ENCODE assay signal across 12 mouse cellular contexts in the genomic region with DNA sequence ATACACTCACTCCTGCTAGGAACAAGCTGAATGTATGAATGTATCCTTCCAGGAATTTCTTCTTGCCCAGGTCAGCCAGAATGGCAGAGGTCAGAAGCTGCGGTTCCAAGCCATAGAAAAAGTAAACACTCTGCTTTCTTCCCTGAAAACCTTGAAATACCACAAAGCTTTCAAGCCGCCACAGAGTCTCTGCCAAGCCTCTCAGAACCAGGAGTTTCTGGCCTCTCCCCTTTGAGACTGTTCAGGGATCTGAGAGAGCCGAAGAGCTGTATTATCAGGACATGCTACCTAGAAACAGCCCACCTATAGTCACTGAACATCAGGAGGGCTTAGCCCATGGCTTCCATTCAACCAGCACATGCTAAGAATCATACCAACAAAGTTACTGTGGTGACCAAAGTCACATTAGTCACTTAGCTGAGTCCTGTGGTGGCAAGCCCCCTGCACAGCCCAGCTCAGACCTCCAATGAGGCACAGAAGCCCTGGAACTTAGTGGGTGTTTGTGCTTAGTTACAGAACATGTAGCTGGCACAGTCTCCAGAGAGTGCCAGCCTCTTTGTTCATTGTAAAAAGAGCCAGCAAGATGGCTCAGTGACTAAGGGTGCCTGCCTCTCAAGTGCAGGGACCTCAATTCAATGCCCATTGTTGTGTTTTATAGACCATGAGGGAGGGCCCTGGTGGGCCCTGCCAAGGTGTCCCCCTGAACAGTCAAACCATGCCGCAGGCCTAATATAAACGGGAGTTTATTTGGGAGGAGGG. TPM values are rescaled to one million over a fixed set of nuclear protein-coding genes. Genes with fewer than 3 reads are reported as not detected.
DNase-seq lines count a peak whose midpoint lies in the region; ATAC-seq and TF ChIP-seq lines count a peak whose summit lies in the region.
"Had no signal": no experiment of that assay in that cellular context is flagged by ENCODE, and none has a peak within 500 bp of the region (broad histone marks: within the 10 kb centered on the region; RNA-seq: fewer than 3 reads in every experiment).

No protein-coding gene starts in this region.

- no peak overlapping the region for H3K4me3 ChIP-seq in kidney, embryonic 15.5 days (replicated peaks)
- H3K4me3 ChIP-seq in kidney, adult 2 months (ENCODE audit: insufficient read depth, low read depth, low read length), result no peak overlapping the region
- no peak overlapping the region for H3K4me3 ChIP-seq in midbrain, embryonic 16.5 days (ENCODE audit: low read depth, low read length)

- H3K9ac ChIP-seq in kidney, embryonic 15.5 days, result no peak overlapping the region; the same call in 1 of the 2 replicates
- no peak overlapping the region for H3K9ac ChIP-seq in midbrain, embryonic 16.5 days (ENCODE audit: low read depth, low read length)

- ATAC-seq in kidney, embryonic 15.5 days (replicated peaks; ENCODE audit: low FRiP score), result 0 out of 2 replicates have a peak, but pooled peaks have one; percentile 22
- ATAC-seq in midbrain, embryonic 16.5 days, result peak; percentile 66; the same call in 1 of the 2 replicates
- no peak for ATAC-seq in megakaryocyte progenitor cell, adult 5-6 weeks (replicated peaks; ENCODE audit: poor library complexity)

- H3K9me3 ChIP-seq in kidney, embryonic 15.5 days (replicated peaks), result no peaks in the 10 kb centered on the region
- H3K9me3 ChIP-seq in midbrain, embryonic 16.5 days (replicated peaks; ENCODE audit: control insufficient read depth, low read length, poor library complexity, severe bottlenecking), result no peaks in the 10 kb centered on the region

- WGBS in kidney, embryonic 15.5 days, result 35% methylated on average over 5 of the region's 5 CpGs
- WGBS in kidney, adult 2 months, result 49% methylated on average over 5 of the region's 5 CpGs
- WGBS in midbrain, embryonic 16.5 days, result 47% methylated on average over 5 of the region's 5 CpGs

- no peaks in the 10 kb centered on the region for H3K27me3 ChIP-seq in kidney, embryonic 15.5 days
- no peaks in the 10 kb centered on the region for H3K27me3 ChIP-seq in kidney, adult 2 months (replicated peaks; ENCODE audit: control insufficient read depth, insufficient read depth, low read length)
- H3K27me3 ChIP-seq in midbrain, embryonic 16.5 days (ENCODE audit: control insufficient read depth, insufficient read depth, low read depth, low read length), result no peaks in the 10 kb centered on the region

- no peak overlapping the region for H3K4me2 ChIP-seq in kidney, embryonic 15.5 days
- no peak overlapping the region for H3K4me2 ChIP-seq in midbrain, embryonic 16.5 days (ENCODE audit: low read length)

- no peak for TF ChIP-seq CTCF in kidney, adult 2 months (conservative IDR thresholded peaks at IDR 0.05; ENCODE audit: insufficient read depth, insufficient read length, low read depth, low read length)

- no peaks in the 10 kb centered on the region for H3K36me3 ChIP-seq in kidney, embryonic 15.5 days
- H3K36me3 ChIP-seq in kidney, adult 2 months (ENCODE audit: control insufficient read depth, insufficient read depth, low read length), result no peaks in the 10 kb centered on the region
- H3K36me3 ChIP-seq in midbrain, embryonic 16.5 days (ENCODE audit: control insufficient read depth, insufficient read depth, low read length), result no peaks in the 10 kb centered on the region

- peak overlapping the region; percentile 69 for H3K27ac ChIP-seq in kidney, embryonic 15.5 days
- no peak overlapping the region for H3K27ac ChIP-seq in kidney, adult 2 months (ENCODE audit: insufficient read depth, low read depth, low read length)
- no peak overlapping the region for H3K27ac ChIP-seq in midbrain, embryonic 16.5 days (ENCODE audit: low read length)

- DNase-seq in kidney, adult 2 months, result no peak
- peak; percentile 24 for DNase-seq in brain, adult 2 months (ENCODE audit: low read depth, low spot score)
- peak; percentile 15 to 19 for DNase-seq in layer of hippocampus, postnatal 36 days
- DNase-seq in gastrocnemius, adult 8-10 months (ENCODE audit: low spot score in 2 of 2), result no peak
- no peak for DNase-seq in urinary bladder, adult 18-20 months (ENCODE audit: low spot score in 2 of 2)
- DNase-seq: embryo, embryonic 11 days; heart, postnatal 36 days; retina, postnatal 1 day; thymus, postnatal 14 days had no signal

- H3K4me1 ChIP-seq in kidney, embryonic 15.5 days, result peaks cover 33% of the 10 kb centered on the region
- H3K4me1 ChIP-seq in kidney, adult 2 months (ENCODE audit: control insufficient read depth, insufficient read depth, low read length), result peaks cover 4% of the 10 kb centered on the region; the same call in 1 of the 2 replicates
- H3K4me1 ChIP-seq in midbrain, embryonic 16.5 days (ENCODE audit: control insufficient read depth, insufficient read depth, low read length), result no peaks in the 10 kb centered on the region

- TF ChIP-seq POLR2A in kidney, adult 2 months (IDR thresholded peaks at IDR 0.05; ENCODE audit: low read depth, low read length), result no peak

RNA-seq across cellular contexts. Expression of a gene that starts 16.2 kb away (rescaled TPM):
- polyA plus RNA-seq in kidney, embryonic 15.5 days (2015; fragmentation: Nextera tagmentation; extraction: Ambion mirVana), result 10.1 and 10.2 TPM in 2 replicates
- polyA plus RNA-seq in kidney, adult 2 months (2012; rRNA removed), result 7.3 and 8.8 TPM in 2 replicates
- total RNA-seq in layer of hippocampus, postnatal 36 days (2021), result 1 to 10 TPM; 6.3 to 8.2 TPM
- 1.4 and 2.2 TPM in 2 replicates for polyA plus RNA-seq in midbrain, embryonic 16.5 days (2015; fragmentation: Nextera tagmentation; extraction: Ambion mirVana)
- under 1 TPM in 2 of 4 experiments, not detected in 2; 0.13 to 0.40 TPM for total RNA-seq in gastrocnemius, adult 8-10 months (2022)
- total RNA-seq in megakaryocyte progenitor cell, adult 5-6 weeks (2015), result 46.3 and 54.3 TPM in 2 replicates
- total RNA-seq in megakaryocyte progenitor cell, adult 5-6 weeks (2017), result 92.2 and 105 TPM in 2 replicates

Comparison
In these comparisons a context has a peak if more than half of its experiments do, and no peak if none do; other contexts are left out.
1. DNase-seq: peak in brain, adult 2 months (single experiment) and layer of hippocampus, postnatal 36 days (2 of 2); none in kidney, adult 2 months (single experiment), gastrocnemius, adult 8-10 months (0 of 2) and urinary bladder, adult 18-20 months (0 of 2).
2. RNA of a gene that starts 16.2 kb away (total RNA-seq): 46.3 to 105 TPM in megakaryocyte progenitor cell, adult 5-6 weeks; 6.3 to 8.2 TPM in layer of hippocampus, postnatal 36 days and 0.13 to 0.40 TPM in gastrocnemius, adult 8-10 months; every median in the first group is over 4 times any median in the second.